Mouse (Mus musculus) adrenal gland, postnatal 14 days (tissue): ENCODE data around the gene Stfa3. TPM values are rescaled to one million over a fixed set of nuclear protein-coding genes. Genes with fewer than 3 reads are reported as not detected.
A peak's percentile ranks its signal among the peaks of the same experiment; 100 is the strongest.
"Not testable (repeated sequence)": the region's sequence is repeated elsewhere in the genome, so short reads cannot be mapped to it uniquely, and the experiment has no call there.

Experiments
- DNase-seq: peaks from one replicate; pipeline ENCODE4 v3.0.0; 2021; ENCODE audit warnings: mixed read lengths
- long read RNA-seq, 2 experiments: library from polyadenylated mRNA; stranded (forward); transcript quantifications; one replicate each; pipeline ENCODE4 v2.0.0; 2021
- total RNA-seq: library from RNA; stranded (reverse); gene quantifications from 2 replicates; pipeline ENCODE4 v1.2.3, GENCODE M21; 2021

The Stfa3 gene
- total RNA-seq = not detected in 2 replicates
- long read RNA-seq, experiment 1 = 0 reads
- long read RNA-seq, experiment 2 = 0 reads

GRCm38 (mm10) chr16:36455342-36455802 lies at the start of gene Stfa3:
Gene Stfa3 (minus strand): TSS chr16:36455392.
- no peak for DNase-seq

DNA sequence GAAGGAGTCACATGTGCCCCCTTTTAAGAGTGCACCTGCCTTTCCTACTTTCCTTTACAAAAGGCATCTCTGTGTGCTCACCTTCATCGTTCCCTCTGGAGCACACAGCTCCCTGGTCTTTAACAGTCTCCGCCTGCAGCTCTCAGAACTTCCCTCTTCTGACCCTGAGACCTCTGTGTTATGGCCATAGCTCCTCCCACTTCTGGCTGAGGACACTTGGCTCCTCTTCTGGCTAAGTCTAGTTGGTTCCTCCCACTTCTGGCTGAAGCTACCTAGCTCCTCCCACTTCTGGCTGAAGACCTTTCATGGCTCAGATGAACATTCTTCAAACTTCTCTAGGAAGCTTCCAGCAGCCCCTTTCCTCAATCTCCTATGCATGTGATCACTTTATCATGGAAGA lies 47.1 kb upstream of the Stfa3 start:
- peak; percentile 50 for DNase-seq

GRCm38 (mm10) chr16:36492420-36492819 lies 37.2 kb upstream of the Stfa3 start:
- DNase-seq = no peak

DNA sequence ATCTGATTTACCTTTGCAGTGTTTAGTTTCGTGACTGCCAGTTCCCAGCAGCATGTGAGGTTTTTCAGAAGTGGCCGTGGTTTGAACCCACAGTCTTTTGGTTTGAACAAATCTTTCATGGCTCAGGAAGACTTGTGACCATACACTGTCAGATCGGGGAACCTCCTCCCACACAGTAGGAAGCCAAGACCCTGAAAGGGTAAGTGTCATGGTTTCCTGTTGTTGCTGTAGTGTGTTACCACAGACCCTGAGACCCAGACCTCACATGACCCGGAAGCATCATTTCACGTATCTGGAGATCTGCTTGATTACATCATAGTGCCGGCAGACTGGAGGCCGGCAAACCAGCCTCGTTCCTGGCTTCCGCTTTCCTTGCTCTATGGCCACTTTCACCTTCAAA lies 21.7 kb upstream of the Stfa3 start:
- DNase-seq = peak; percentile 8

DNA sequence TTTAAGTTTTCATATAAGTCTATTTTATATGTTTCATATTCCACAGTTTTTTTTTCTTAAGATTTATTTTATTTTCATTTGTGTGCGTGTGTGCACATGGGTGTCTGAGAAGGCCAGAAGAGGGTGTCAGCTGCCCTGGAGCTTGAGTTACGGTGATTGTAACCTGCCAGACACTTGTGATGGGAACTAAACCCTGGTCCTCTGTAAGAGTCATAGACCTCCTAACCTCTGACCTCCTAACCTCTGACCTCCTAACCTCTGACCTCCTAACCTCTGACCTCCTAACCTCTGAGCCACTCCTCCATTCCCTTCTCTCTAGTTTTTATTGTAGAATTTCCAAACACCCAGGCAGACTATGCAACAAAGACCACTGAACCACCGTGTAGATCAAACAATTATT lies 20.3 kb upstream of the Stfa3 start:
- no peak for DNase-seq

DNA sequence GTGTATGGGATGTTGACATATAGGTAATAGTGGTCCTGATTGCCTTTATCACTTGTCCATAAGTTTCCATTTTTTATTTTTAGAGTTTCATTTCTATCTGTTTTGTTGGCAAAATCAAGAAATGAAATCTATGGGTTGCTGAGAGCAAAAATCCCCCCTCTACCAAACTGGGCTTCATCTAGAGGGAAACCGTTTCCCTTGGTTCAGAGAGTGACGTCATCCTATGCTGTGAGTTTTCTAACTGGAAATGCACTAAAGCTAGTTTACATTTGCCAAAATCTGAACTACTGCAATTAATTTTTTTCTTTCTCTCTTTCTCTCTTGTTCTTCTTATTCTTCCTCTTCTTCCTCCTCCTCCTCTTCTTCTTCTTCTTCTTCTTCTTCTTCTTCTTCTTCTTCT lies 19.7 kb upstream of the Stfa3 start:
- no peak for DNase-seq

- DNase-seq = peak; percentile 48
Observed at GRCm38 (mm10) chr16:36473217-36474216, 18.3 kb upstream of the Stfa3 start.

DNA sequence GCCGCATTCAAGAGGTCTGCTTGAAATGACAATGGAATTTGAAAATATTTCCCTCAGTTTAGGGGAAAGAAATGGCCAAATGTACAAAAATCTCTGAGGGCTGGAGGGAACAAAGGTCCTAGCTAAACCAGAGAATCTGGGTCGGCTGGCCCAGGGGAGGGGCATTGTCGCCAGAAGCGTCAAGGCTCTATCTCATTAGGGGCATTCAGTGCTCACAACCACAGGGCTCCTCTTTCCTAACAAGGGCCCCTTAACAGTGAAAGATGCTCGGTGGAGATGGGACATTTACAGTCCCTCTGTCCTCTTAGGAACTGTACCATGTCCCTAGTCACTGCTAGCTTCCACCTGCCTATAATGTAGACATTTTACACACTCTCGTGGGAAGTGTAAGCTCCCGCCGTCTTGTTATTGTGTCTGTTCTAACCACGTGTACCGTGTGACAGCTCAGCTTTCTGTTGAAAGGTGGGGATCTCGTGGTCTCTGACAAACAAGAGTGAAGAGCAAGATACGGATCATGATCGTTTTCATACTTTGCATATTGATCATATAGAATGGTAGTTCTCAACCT lies 16.0 kb upstream of the Stfa3 start:
- DNase-seq = no peak

DNA sequence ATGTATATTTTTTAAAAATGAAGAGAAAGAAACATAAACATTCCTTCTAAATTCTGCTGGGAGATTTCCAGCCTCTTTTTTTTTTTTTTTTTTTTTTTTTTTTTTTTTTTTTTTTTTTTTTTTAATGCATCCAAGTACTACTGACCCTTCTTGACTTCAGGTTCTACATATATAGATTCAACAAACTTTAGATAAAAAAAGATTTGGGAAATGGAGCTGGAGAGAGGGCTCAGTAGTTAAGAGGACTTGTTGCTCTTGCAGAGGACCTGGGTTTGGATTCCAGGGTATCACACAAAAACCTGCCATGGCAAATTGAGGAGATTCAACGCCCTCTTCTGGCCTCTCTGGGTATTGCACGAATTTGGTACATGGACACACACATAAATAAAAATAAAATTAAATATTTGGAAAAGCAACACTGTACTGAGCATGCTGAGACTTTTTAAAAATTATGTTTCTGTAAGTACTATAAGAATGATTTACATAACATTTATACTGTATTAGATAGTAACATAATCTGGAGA lies 14.8 kb upstream of the Stfa3 start:
- DNase-seq = peak; percentile 49

DNA sequence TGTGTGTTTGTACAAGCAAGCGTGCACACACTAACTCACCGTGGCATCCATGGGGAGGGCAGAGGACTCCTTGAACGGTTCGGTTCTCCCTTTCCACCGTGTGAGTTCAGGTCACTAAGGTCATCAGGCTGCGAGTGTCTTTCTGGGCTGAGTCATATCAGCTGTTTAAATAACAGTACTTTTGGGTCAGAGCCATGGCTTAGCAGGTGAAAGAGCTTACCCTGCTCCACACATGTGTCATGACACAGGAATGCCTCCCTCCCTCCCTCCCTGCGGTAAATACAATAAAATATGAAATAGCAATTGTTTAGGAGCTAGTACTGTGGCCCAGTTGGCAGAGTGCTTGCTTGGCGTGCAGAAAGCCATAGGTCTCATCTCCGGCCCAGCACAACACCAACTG lies 14.2 kb upstream of the Stfa3 start:
- peak; percentile 16 for DNase-seq

DNA sequence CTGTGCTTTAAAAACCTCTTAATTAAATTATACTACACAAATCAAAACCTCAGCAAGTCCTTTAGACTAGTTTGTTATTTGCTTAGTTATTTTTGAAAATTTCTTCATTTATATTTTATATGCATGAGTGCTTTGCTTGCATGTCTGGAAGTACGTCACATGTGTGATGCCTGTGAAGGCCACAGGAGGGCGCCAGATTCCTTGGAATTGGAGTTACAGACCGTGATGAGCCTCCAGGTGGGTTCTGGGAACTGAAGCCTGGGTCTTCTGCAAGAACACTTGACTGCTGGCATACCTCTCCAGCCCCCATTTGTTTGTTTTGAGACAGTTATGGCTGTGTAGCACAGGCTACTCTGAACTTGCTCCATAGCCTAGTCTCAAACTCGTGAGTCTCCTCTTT lies 13.7 kb upstream of the Stfa3 start:
- DNase-seq = peak; percentile 33

DNA sequence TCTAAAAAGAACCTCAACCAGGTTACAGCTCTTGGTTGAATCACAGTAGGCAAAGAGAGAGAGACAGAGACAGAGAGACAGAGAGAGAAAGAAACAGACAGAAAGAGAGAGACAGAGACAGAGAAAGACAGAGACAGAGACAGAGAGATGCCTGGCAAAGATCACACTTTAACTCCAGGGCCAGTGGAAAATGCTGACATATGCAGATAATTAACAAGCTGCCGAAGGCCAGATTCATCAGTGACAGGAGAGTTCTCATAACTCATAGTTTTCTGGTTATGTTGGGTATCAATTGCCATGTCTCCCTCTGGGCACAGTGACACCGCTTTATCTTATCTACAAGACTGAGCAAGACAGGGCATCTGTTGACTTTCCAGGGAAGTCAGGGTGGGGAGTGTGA lies 12.7 kb upstream of the Stfa3 start:
- DNase-seq = no peak

- DNase-seq = no peak
Observed at GRCm38 (mm10) chr16:36465436-36465835, 10.2 kb upstream of the Stfa3 start.

- peak; percentile 40 for DNase-seq
Observed at GRCm38 (mm10) chr16:36464076-36464475, 8.9 kb upstream of the Stfa3 start.

GRCm38 (mm10) chr16:36460426-36460825 lies 5.2 kb upstream of the Stfa3 start:
- DNase-seq = no peak

DNA sequence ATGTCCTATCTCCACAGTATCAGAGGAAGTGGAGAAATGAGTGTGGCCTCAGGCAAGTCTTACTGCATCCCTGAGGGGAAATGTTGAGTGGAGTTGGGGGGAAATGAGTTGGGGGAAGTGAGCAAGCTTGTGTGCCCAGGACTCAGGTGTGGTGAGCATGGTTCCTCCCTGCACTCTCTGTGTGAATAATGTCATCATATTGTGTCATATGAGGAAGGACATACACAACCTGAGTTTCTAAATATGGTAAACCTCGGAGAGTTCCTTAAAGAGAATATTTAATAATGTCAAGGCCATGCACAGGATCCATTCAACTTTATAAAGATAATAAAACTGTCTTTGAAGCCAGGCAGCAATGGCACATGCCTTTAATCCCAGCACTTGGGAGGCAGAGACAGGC lies 34.2 kb downstream of the Stfa3 start:
- not testable (repeated sequence) for DNase-seq

DNA sequence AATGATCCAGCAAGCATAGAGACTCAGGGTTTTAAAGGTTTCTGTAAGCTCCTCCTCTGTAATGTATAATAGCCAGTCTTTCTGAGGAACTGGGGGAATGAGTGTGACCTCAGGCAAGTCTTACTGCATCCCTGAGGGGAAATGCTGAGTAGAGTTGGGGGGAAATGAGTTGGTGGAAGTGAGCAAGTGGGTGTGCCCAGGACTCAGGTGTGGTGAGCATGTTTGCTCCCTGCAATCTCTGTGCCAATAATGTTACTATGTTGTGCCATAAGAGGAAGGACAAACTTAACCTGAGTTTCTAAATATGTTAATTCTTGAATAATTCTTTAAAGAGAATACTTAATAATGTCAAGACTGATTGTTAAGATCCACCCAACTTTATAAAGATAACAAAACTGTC lies 46.8 kb downstream of the Stfa3 start, which contains the start of gene Stfa2:
Stfa2 (minus strand) TSS at position 101 of the 400 bp plus-strand sequence.
- no peak for DNase-seq

Other genes starting within 250 kb of the Stfa3 start
- not detected in 2 replicates for gene Gm5416, start 245.0 kb downstream of the Stfa3 start, total RNA-seq
- gene 2010005H15Rik, start 233.9 kb downstream of the Stfa3 start, total RNA-seq = not detected in 2 replicates
- gene Stfa1, start 178.4 kb downstream of the Stfa3 start, total RNA-seq = not detected in 2 replicates
- gene BC117090, start 121.1 kb downstream of the Stfa3 start, total RNA-seq = not detected in 2 replicates
- gene BC100530, start 87.6 kb downstream of the Stfa3 start, total RNA-seq = 1.5 TPM in 1 of 2 replicates, not detected in the other
- 0.94 TPM in 1 of 2 replicates, not detected in the other for gene Stfa2, start 46.9 kb downstream of the Stfa3 start, total RNA-seq
- 0.11 TPM in 1 of 2 replicates, not detected in the other for gene Casr, start 106.7 kb upstream of the Stfa3 start, total RNA-seq
- gene Cd86, start 210.7 kb upstream of the Stfa3 start, total RNA-seq = 2.1 and 3.9 TPM in 2 replicates
- gene Ildr1, start 238.6 kb upstream of the Stfa3 start, total RNA-seq = 0.41 TPM in 1 of 2 replicates, not detected in the other